Mouse (Mus musculus) olfactory bulb, adult 2 months (tissue): ENCODE data around the gene Cldn18. TPM values are rescaled to one million over a fixed set of nuclear protein-coding genes. Genes with fewer than 3 reads are reported as not detected.

ENCODE experiments used
- H3K27ac ChIP-seq: fragments of 200-500 bp; 2 replicates; pipeline ENCODE4 v1.5.1; 2012; ENCODE audit warnings: low read depth, low read length; ENCODE audit not compliant: insufficient read depth
- H3K4me1 ChIP-seq: fragments of 200-500 bp; 2 replicates; pipeline ENCODE4 v1.6.1; 2012; ENCODE audit warnings: low read length; ENCODE audit not compliant: control insufficient read depth, insufficient read depth
- H3K4me3 ChIP-seq: fragments of 200-500 bp; 2 replicates; pipeline ENCODE4 v1.5.1; 2012; ENCODE audit warnings: mild to moderate bottlenecking, low read depth, low read length, moderate library complexity; ENCODE audit not compliant: insufficient read depth
- CTCF ChIP-seq: fragments of 200-500 bp; IDR thresholded peaks from 2 replicates; pipeline ENCODE4 v1.5.1; 2012; ENCODE audit warnings: low read depth, mild to moderate bottlenecking, low read length, moderate library complexity; ENCODE audit not compliant: insufficient read depth
- POLR2A ChIP-seq: fragments of 200-500 bp; IDR thresholded peaks from 2 replicates; pipeline ENCODE4 v1.6.1; 2012; ENCODE audit warnings: mild to moderate bottlenecking, low read depth, low read length, moderate library complexity; ENCODE audit not compliant: insufficient read depth
- WGBS: fragments of 180-500 bp; shearing (Covaris S2); methylation state at CpG from one replicate; pipeline ENCODE4 v1.1.7; 2018; 5-methylcytosine and 5-hydroxymethylcytosine counted together
- polyA plus RNA-seq: library from polyadenylated mRNA; stranded (reverse); fragments of >200 nt; gene quantifications from 2 replicates; pipeline ENCODE4 v1.2.4, GENCODE M21; 2012; ENCODE audit warnings: low replicate concordance; ENCODE audit not compliant: missing spikeins, insufficient read depth, insufficient read length

The Cldn18 gene
- polyA plus RNA-seq, 1 experiment, result not detected

- no peak overlapping the region for H3K4me3 ChIP-seq
- H3K27ac ChIP-seq, result no peak overlapping the region
- no peak for TF ChIP-seq CTCF
- no peak for TF ChIP-seq POLR2A
- 93% methylated on average over 7 of the region's 7 CpGs for WGBS
- H3K4me1 ChIP-seq, result peaks cover 2% of the 10 kb centered on the region
Measured at GRCm38 (mm10) chr9:99690386-99690785, 26.7 kb downstream of the Cldn18 start.

- 91% methylated on average over 5 of the region's 5 CpGs for WGBS
- peaks cover 5% of the 10 kb centered on the region for H3K4me1 ChIP-seq
Measured at GRCm38 (mm10) chr9:99689796-99690195, 27.3 kb downstream of the Cldn18 start.

DNA sequence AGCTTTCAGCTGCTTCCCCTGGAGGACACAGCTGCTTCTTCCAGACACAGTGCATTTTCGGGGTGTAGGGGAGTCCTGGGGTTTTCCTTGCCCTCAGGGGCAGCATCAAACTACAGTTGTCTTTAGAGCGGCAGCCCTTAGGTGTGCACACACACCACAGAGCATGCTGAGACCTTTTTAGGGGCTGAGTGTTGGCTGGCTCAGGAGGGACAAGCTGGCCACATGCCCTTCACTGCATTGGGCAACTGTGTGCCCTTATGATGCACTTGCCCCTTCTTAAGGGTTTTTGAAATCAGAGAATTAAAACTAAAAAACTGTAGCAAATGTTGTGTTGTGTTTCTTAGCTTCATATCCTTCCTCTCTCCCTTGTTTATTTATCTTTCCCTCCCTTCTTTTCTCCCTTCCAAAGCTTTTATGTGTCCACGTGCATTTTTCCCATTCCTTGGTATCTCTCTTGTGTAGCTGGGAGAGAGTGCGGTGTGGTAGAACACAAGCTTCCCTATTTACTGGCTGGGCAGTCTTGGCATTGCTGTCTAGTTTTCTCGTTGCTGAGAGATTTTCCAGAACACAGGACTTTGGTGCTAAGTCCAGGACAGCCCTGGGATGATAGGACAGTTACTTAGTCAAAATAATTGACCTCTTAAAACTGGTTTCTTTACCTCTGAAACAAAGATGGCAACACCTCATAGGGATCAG, 31.4 kb downstream of the Cldn18 start:
- Histone ChIP-seq H3K4me3 (no peak overlapping the region), H3K27ac (no peak overlapping the region), H3K4me1 (peaks cover 12% of the 10 kb centered on the region)
- WGBS, result 65% methylated on average over 5 of the region's 5 CpGs
- TF ChIP-seq CTCF (no peak), POLR2A (no peak)

More at GRCm38 (mm10) chr9:99689796-99690195, 27.3 kb downstream of the Cldn18 start:
- H3K4me3 ChIP-seq, result no peak overlapping the region
- H3K27ac ChIP-seq, result no peak overlapping the region
- TF ChIP-seq POLR2A, result no peak
- TF ChIP-seq CTCF, result no peak

DNA sequence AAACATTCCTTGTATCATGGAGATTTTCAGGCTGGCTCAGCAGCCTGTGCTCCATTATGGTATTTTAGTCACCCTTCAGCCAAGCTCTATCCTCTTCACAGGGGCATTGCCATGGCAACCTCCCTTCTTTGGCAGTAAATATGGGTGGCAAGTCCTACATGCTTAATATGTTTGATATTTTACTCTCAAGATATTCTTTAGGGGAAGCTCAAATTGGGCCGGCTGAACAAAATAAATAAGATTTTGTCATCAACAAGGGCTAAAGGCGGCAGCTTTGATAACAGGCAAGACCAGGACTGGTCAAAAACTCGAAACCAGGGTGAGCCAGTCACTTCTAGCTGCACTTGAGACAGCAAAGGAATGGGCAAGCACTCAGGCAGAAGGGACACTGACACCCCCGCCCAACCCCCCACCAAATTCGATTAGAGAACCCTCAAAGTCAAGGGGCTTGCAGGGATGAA, 32.0 kb downstream of the Cldn18 start:
- TF ChIP-seq CTCF (no peak), POLR2A (no peak)
- WGBS, result 52% methylated on average over 5 of the region's 5 CpGs

DNA sequence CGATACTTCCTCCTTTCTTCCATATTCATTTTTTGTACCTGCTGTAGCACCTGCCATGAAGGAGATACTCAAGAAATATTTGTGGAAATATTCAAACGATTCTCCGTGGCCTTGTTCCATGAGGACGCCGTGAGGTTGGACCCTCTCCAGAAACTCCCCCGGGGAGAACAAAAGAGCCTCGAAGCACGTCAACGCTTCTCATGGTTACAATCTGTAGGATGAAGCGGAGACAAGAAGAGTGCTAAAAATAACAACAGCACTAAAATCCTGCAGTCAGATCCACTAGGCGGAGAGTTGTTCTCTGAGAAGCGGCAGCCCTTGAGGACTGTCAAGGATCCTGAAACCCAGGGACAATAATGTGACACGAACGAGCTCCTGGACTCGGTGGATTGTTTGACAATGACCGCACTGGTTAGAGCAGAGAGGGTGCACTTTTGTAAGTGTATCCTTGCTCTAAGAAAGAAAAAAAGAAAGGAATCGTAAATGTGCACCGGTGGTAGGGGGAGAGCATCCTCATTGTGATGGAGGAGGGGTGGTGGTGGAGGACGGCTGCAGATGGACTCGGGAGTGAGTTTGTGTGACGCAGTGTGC, 35.0 kb downstream of the Cldn18 start:
- Histone ChIP-seq H3K27ac (peak overlapping the region; percentile 14; the same call in 1 of the 2 replicates), H3K4me1 (peaks cover 12% of the 10 kb centered on the region), H3K4me3 (peak overlapping the region; percentile 9; the same call in 1 of the 2 replicates)
- 30% methylated on average over 21 of the region's 21 CpGs for WGBS
- TF ChIP-seq CTCF, result no peak
- TF ChIP-seq POLR2A, result no peak

More for the DNA sequence above, 32.0 kb downstream of the Cldn18 start:
- no peak overlapping the region for H3K27ac ChIP-seq
- H3K4me1 ChIP-seq, result peaks cover 12% of the 10 kb centered on the region
- no peak overlapping the region for H3K4me3 ChIP-seq

- WGBS, result 96% methylated on average over 3 of the region's 3 CpGs
- Histone ChIP-seq H3K27ac (no peak overlapping the region), H3K4me1 (no peaks in the 10 kb centered on the region), H3K4me3 (no peak overlapping the region)
- TF ChIP-seq POLR2A, result no peak
- TF ChIP-seq CTCF, result no peak
Measured at GRCm38 (mm10) chr9:99675714-99676113, 41.4 kb downstream of the Cldn18 start.

- no peak for TF ChIP-seq POLR2A
- TF ChIP-seq CTCF, result no peak
- 13% methylated on average over 2 of the region's 2 CpGs for WGBS
Measured at GRCm38 (mm10) chr9:99671603-99672002, 45.5 kb downstream of the Cldn18 start.

GRCm38 (mm10) chr9:99667596-99667995, 49.5 kb downstream of the Cldn18 start:
- Histone ChIP-seq H3K4me3 (no peak overlapping the region), H3K4me1 (no peaks in the 10 kb centered on the region), H3K27ac (no peak overlapping the region)
- WGBS, result 76% methylated on average over 8 of the region's 8 CpGs
- no peak for TF ChIP-seq CTCF
- TF ChIP-seq POLR2A, result no peak

More at GRCm38 (mm10) chr9:99671603-99672002, 45.5 kb downstream of the Cldn18 start:
- no peak overlapping the region for H3K27ac ChIP-seq
- no peak overlapping the region for H3K4me3 ChIP-seq
- H3K4me1 ChIP-seq, result no peaks in the 10 kb centered on the region

- Histone ChIP-seq H3K4me1 (no peaks in the 10 kb centered on the region), H3K27ac (no peak overlapping the region), H3K4me3 (no peak overlapping the region)
- TF ChIP-seq CTCF (no peak), POLR2A (no peak)
- 89% methylated on average over 10 of the region's 10 CpGs for WGBS
Measured at GRCm38 (mm10) chr9:99662887-99663286, 54.2 kb downstream of the Cldn18 start.

- 14% methylated on average over 7 of the region's 7 CpGs for WGBS
- H3K4me3 ChIP-seq, result no peak overlapping the region
- H3K27ac ChIP-seq, result no peak overlapping the region
- TF ChIP-seq POLR2A, result no peak
- TF ChIP-seq CTCF, result peak; percentile 91
- H3K4me1 ChIP-seq, result no peaks in the 10 kb centered on the region
Measured at GRCm38 (mm10) chr9:99662406-99662805, 54.7 kb downstream of the Cldn18 start.
